Comparison of ENCODE assay signal across 19 mouse cellular contexts in the genomic region with DNA sequence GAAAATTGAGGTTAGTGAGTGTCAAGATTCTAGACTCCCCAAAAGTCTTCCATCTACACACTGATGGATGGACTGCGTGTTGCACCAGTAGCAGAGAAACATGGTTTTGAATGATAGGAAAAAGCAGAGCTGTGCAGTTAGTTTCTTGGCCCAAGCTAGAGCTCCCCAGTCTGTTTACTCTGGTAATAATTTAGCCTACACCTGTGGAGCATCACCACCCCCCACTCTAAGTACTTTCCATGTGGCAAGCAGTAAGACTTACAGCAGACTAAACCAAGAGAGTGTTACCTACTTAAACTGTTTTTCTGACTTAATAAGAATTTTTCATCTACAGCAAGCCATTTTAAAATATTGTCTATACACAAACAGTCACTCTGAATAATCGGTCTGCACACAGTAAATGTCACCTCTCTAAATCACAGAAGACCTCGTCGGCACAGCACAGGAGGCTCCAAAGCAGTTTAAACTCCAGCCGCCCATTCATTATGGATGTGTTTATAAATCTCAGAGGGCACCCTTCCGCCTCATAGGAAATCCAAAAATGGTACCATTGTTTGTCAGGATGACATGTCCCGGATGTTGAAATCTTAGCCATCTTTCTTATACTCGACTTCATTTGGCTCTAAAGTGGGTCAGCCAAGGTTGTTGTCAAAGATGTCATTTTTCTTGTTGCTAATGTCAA.
DNase-seq lines count a peak whose midpoint lies in the region; ATAC-seq and TF ChIP-seq lines count a peak whose summit lies in the region.
"Had no signal": no experiment of that assay in that cellular context is flagged by ENCODE, and none has a peak within 500 bp of the region (broad histone marks: within the 10 kb centered on the region; RNA-seq: fewer than 3 reads in every experiment).

No protein-coding gene starts in this region.

- TF ChIP-seq EP300 in lung, postnatal 0 days (IDR thresholded peaks at IDR 0.05): peak; percentile 95

- TF ChIP-seq CTCF in intestine, postnatal 0 days (IDR thresholded peaks at IDR 0.05; ENCODE audit: low read depth): no peak
- TF ChIP-seq CTCF in lung, embryonic 14.5 days (IDR thresholded peaks at IDR 0.05; ENCODE audit: low read depth): no peak
- TF ChIP-seq CTCF in lung, adult 2 months (IDR thresholded peaks at IDR 0.05; ENCODE audit: insufficient read depth, low read length): no peak
- TF ChIP-seq CTCF in lung, postnatal 0 days (IDR thresholded peaks at IDR 0.05): no peak

- no peaks in the 10 kb centered on the region for H3K27me3 ChIP-seq in intestine, embryonic 14.5 days (replicated peaks; ENCODE audit: control insufficient read depth, insufficient read depth, low read length)
- no peaks in the 10 kb centered on the region for H3K27me3 ChIP-seq in intestine, postnatal 0 days (replicated peaks; ENCODE audit: control insufficient read depth, insufficient read depth, low read length)
- H3K27me3 ChIP-seq in lung, embryonic 14.5 days (ENCODE audit: insufficient read depth, low read length): no peaks in the 10 kb centered on the region
- H3K27me3 ChIP-seq in lung, postnatal 0 days (replicated peaks; ENCODE audit: insufficient read depth, low read length): no peaks in the 10 kb centered on the region
- H3K27me3 ChIP-seq: CH12.LX; liver, embryonic 15.5 days had no signal

- H3K9ac ChIP-seq in intestine, embryonic 14.5 days (ENCODE audit: low read length): no peak overlapping the region
- no peak overlapping the region for H3K9ac ChIP-seq in intestine, postnatal 0 days (ENCODE audit: low read depth, low read length)
- no peak overlapping the region for H3K9ac ChIP-seq in lung, embryonic 14.5 days
- no peak overlapping the region for H3K9ac ChIP-seq in lung, postnatal 0 days (replicated peaks; ENCODE audit: low read depth)
- H3K9ac ChIP-seq: liver, embryonic 15.5 days had no signal

- peak overlapping the region; percentile 34; the same call in 1 of the 2 replicates for H3K27ac ChIP-seq in intestine, embryonic 14.5 days (ENCODE audit: low read depth)
- no peak overlapping the region for H3K27ac ChIP-seq in intestine, postnatal 0 days (ENCODE audit: low read depth, low read length)
- H3K27ac ChIP-seq in lung, embryonic 14.5 days (ENCODE audit: low read depth): no peak overlapping the region
- H3K27ac ChIP-seq in lung, postnatal 0 days (ENCODE audit: low read length): no peak overlapping the region
- H3K27ac ChIP-seq: forebrain, embryonic 10.5 days; liver, embryonic 15.5 days; stomach, postnatal 0 days had no signal

- peak; percentile 56 for DNase-seq in intestine, embryonic 14.5 days (ENCODE audit: low spot score)
- DNase-seq in lung, embryonic 14.5 days: peak; percentile 74
- no peak for DNase-seq in lung, adult 2 months
- DNase-seq in lung, postnatal 0 days (ENCODE audit: low spot score): peak; percentile 43
- DNase-seq in retina, postnatal 1 day: peak; percentile 12
- DNase-seq in heart, adult 8-10 months (ENCODE audit: low spot score): no peak
- DNase-seq in thymus, postnatal 10 days (ENCODE audit: low spot score in 2 of 2): no peak
- DNase-seq: cerebellum, adult 9-10 months; heart, postnatal 10 days; layer of hippocampus, postnatal 36 days; midbrain, embryonic 14.5 days; right cerebral cortex, postnatal 4 days had no signal

- H3K36me3 ChIP-seq in intestine, embryonic 14.5 days (ENCODE audit: control insufficient read depth, insufficient read depth, low read length): no peaks in the 10 kb centered on the region
- no peaks in the 10 kb centered on the region for H3K36me3 ChIP-seq in intestine, postnatal 0 days (ENCODE audit: control insufficient read depth, insufficient read depth)
- H3K36me3 ChIP-seq in lung, embryonic 14.5 days (ENCODE audit: insufficient read depth): no peaks in the 10 kb centered on the region
- H3K36me3 ChIP-seq in lung, postnatal 0 days (ENCODE audit: insufficient read depth, low read length): no peaks in the 10 kb centered on the region
- H3K36me3 ChIP-seq: forebrain, embryonic 10.5 days; liver, embryonic 15.5 days had no signal

- no peak for TF ChIP-seq POLR2A in lung, adult 2 months (IDR thresholded peaks at IDR 0.05; ENCODE audit: borderline replicate concordance, extremely low read depth, low read depth, low read length)

- no peaks in the 10 kb centered on the region for H3K9me3 ChIP-seq in intestine, embryonic 14.5 days (ENCODE audit: control insufficient read depth, low read length)
- H3K9me3 ChIP-seq in intestine, postnatal 0 days (ENCODE audit: control insufficient read depth): no peaks in the 10 kb centered on the region
- H3K9me3 ChIP-seq in lung, embryonic 14.5 days (ENCODE audit: low read depth, low read length): no peaks in the 10 kb centered on the region
- H3K9me3 ChIP-seq in lung, postnatal 0 days (ENCODE audit: low read length): no peaks in the 10 kb centered on the region
- H3K9me3 ChIP-seq: forebrain, embryonic 10.5 days; liver, embryonic 15.5 days had no signal

- no peak overlapping the region for H3K4me2 ChIP-seq in intestine, embryonic 14.5 days (ENCODE audit: low read length)
- H3K4me2 ChIP-seq in intestine, postnatal 0 days (replicated peaks; ENCODE audit: low read depth): no peak overlapping the region
- H3K4me2 ChIP-seq in lung, embryonic 14.5 days: no peak overlapping the region
- no peak overlapping the region for H3K4me2 ChIP-seq in lung, postnatal 0 days (replicated peaks; ENCODE audit: low read depth, low read length)
- H3K4me2 ChIP-seq: heart, embryonic 11.5 days; liver, embryonic 15.5 days had no signal

- 0 out of 2 replicates have a peak, but pooled peaks cover 2% of the 10 kb centered on the region for H3K4me1 ChIP-seq in intestine, embryonic 14.5 days (replicated peaks; ENCODE audit: control insufficient read depth, insufficient read depth, low read length)
- H3K4me1 ChIP-seq in intestine, postnatal 0 days (replicated peaks; ENCODE audit: control insufficient read depth, insufficient read depth, low read length): no peaks in the 10 kb centered on the region
- H3K4me1 ChIP-seq in lung, embryonic 14.5 days (ENCODE audit: insufficient read depth): no peaks in the 10 kb centered on the region
- peaks cover 3% of the 10 kb centered on the region for H3K4me1 ChIP-seq in lung, adult 2 months (ENCODE audit: control insufficient read depth, insufficient read depth, low read length)
- no peaks in the 10 kb centered on the region for H3K4me1 ChIP-seq in lung, postnatal 0 days (ENCODE audit: insufficient read depth, low read depth, low read length)
- H3K4me1 ChIP-seq: forebrain, embryonic 10.5 days; liver, embryonic 15.5 days had no signal

- peak; percentile 84 for ATAC-seq in intestine, embryonic 14.5 days (replicated peaks; ENCODE audit: low FRiP score, low TSS enrichment, low read depth)
- ATAC-seq in intestine, postnatal 0 days: no peak
- ATAC-seq in lung, embryonic 14.5 days (ENCODE audit: insufficient read depth): peak; percentile 60
- ATAC-seq in lung, postnatal 0 days: peak; percentile 57; the same call in 1 of the 2 replicates

- H3K4me3 ChIP-seq in intestine, embryonic 14.5 days (ENCODE audit: low read depth, low read length): no peak overlapping the region
- no peak overlapping the region for H3K4me3 ChIP-seq in intestine, postnatal 0 days (ENCODE audit: low read depth, low read length)
- H3K4me3 ChIP-seq in lung, embryonic 14.5 days (ENCODE audit: low read depth, low read length): no peak overlapping the region
- H3K4me3 ChIP-seq in lung, adult 2 months (replicated peaks; ENCODE audit: extremely low read depth, low read depth, low read length): no peak overlapping the region
- H3K4me3 ChIP-seq in lung, postnatal 0 days (ENCODE audit: low read depth, low read length): no peak overlapping the region
- H3K4me3 ChIP-seq: forebrain, embryonic 10.5 days; liver, embryonic 15.5 days; myocyte had no signal

- 24% methylated on average over 8 of the region's 8 CpGs for WGBS in intestine, embryonic 14.5 days
- WGBS in intestine, postnatal 0 days: 52% methylated on average over 8 of the region's 8 CpGs
- 29% methylated on average over 8 of the region's 8 CpGs for whole genome bisulfite sequencing in lung, embryonic 14.5 days
- 43% methylated on average over 8 of the region's 8 CpGs for WGBS in lung, adult 2 months
- 39% methylated on average over 8 of the region's 8 CpGs for WGBS in lung, postnatal 0 days

Comparison
In these comparisons a context has a peak if more than half of its experiments do, and no peak if none do; other contexts are left out.
1. DNase-seq: peak in intestine, embryonic 14.5 days (single experiment), lung, embryonic 14.5 days (single experiment), lung, postnatal 0 days (single experiment) and retina, postnatal 1 day (single experiment); none in lung, adult 2 months (single experiment), heart, adult 8-10 months (single experiment) and thymus, postnatal 10 days (0 of 2).